Mouse (Mus musculus): ENCODE results near the gene Hmg20b. TPM values are rescaled to one million over a fixed set of nuclear protein-coding genes. Genes with fewer than 3 reads are reported as not detected.
A peak's percentile ranks its signal among the peaks of the same experiment; 100 is the strongest.

The Hmg20b gene
- polyA plus RNA-seq, 1 experiment from 2014 or later, result 36.5 TPM

GRCm38 (mm10) chr10:81320550-81321347 lies 29.5 kb downstream of the Hmg20b start, which contains the start of gene Cactin:
Cactin (plus strand) TSS chr10:81321103.
- peak within 1 kb of the TSS; percentile 79 for H3K4me2 ChIP-seq (ENCODE audit: low read length)
- peaks cover 62% of the 10 kb centered on the region for H3K36me3 ChIP-seq (ENCODE audit: control insufficient read depth, insufficient read depth, low read length)
- H3K27me3 ChIP-seq (ENCODE audit: control insufficient read depth, insufficient read depth, low read length), result no peaks in the 10 kb centered on the region
- peak within 1 kb of the TSS; percentile 76 for H3K9ac ChIP-seq (replicated peaks; ENCODE audit: low read length)
- peak; percentile 100 for DNase-seq
- peak within 1 kb of the TSS; percentile 94 for H3K27ac ChIP-seq (replicated peaks; ENCODE audit: low read depth, low read length)
- peak within 1 kb of the TSS; percentile 93 for H3K4me3 ChIP-seq (replicated peaks; ENCODE audit: low read depth, low read length)
- no peaks in the 10 kb centered on the region for H3K9me3 ChIP-seq (ENCODE audit: control insufficient read depth, low read length)
- peaks cover 15% of the 10 kb centered on the region for H3K4me1 ChIP-seq (ENCODE audit: control insufficient read depth, insufficient read depth, low read length)
- peak; percentile 94 for ATAC-seq (ENCODE audit: low FRiP score, low TSS enrichment)
- WGBS, result under 1% methylated on average over 68 of the region's 68 CpGs

DNA sequence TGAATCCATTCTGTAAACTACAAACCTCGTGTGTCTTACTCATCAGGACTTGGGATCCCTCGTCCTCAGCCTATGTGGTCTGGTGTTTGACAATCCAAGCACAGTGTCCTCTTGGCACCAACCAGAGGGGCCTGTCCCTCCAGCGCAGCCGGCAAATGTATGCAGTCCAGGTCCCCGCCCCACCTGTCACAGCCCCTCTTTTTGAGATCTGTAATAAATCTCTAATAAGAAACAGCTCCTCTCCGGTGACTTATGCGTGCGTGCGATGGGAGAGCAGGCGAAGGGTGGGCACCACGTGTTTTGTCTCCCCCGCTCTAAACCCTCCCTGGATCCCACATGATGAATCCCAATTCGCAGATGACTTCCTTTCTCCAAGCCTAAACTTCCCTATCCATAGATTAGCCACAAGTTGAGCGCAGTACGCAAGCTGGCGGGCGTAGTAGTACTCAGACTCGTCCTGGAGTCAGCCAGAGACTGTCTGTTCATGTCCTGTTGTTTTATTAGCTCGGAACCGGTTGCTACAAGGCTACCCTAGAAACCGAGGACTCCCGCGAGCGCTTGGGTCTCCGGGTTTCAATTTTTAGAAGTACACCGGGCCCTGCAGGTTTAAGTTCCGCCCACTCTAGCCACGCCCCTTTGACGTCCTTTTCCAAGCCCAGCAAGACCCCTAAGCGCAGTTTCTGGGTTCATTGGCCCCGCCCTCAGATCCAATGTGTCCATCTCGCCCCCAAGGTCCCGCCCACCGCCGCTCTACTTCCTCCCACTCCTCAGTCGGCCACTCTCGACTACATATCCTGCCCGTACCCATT lies 30.3 kb downstream of the Hmg20b start:
- ATAC-seq (ENCODE audit: low FRiP score, low TSS enrichment), result no peak
- Histone ChIP-seq H3K4me1 (ENCODE audit: control insufficient read depth, insufficient read depth, low read length) (peaks cover 15% of the 10 kb centered on the region), H3K4me3 (replicated peaks; ENCODE audit: low read depth, low read length) (peak overlapping the region; percentile 93), H3K27ac (replicated peaks; ENCODE audit: low read depth, low read length) (peak overlapping the region; percentile 94), H3K9ac (replicated peaks; ENCODE audit: low read length) (peak overlapping the region; percentile 27; the same call in 1 of the 2 replicates), H3K9me3 (ENCODE audit: control insufficient read depth, low read length) (no peaks in the 10 kb centered on the region), H3K27me3 (ENCODE audit: control insufficient read depth, insufficient read depth, low read length) (no peaks in the 10 kb centered on the region), H3K4me2 (ENCODE audit: low read length) (peak overlapping the region; percentile 79), H3K36me3 (ENCODE audit: control insufficient read depth, insufficient read depth, low read length) (peaks cover 62% of the 10 kb centered on the region)
- peak; percentile 97 for DNase-seq
- 1% methylated on average over 38 of the region's 38 CpGs for WGBS

DNA sequence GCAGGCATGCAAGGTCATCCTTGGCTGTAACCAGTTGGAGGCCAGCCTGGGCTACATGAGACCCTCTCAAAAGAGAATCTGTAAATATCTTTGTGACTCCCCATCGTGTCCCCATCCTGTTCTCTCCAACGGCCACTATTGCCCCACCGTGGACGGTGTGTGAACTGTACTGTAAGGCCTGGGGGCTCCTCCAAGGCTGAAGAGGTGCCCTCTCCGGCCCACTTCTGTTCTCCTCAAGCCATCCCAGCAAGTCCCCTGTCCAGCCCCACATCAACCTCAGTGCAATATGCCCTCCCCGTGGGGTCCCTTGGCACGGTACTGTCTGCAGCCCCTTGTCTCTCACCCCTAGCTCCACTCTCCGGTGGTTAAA lies 31.0 kb downstream of the Hmg20b start:
- peaks cover 62% of the 10 kb centered on the region for H3K36me3 ChIP-seq (ENCODE audit: control insufficient read depth, insufficient read depth, low read length)

DNA sequence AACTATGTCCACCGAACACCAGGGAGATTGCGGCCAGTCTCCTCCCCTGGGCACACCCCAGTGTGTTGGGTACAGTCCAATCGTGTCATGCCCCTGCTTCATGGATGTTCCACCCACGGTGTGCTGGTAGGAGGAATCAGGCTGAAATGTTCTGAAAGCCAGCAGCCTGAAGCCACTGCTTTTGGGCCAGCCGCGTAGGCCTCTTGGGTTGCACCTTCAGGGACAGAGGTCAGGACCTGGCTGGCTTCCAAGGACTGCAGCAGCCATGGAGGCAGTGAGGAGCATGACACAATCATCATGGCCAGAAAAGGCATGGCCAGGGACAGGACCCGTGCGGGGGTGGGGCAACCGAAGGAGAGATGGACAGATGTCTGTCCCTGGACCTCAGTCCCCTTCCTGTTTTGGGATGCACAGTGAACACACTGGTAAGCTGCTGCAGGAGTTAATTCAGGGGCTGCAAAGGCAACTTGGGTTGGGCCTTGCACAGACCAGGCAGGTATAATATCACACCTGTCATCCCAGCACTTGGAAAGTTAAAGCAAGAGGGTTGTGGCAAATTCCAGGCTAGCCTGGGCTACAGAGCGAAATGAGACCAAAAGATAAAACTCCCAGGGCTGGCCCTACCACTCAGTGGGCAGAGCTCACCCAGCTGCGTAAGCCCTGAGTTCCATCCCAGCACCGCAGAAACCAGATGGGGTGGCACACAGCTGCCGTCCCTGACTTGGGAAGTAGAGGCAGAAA lies 31.5 kb downstream of the Hmg20b start:
- Histone ChIP-seq H3K4me1 (ENCODE audit: control insufficient read depth, insufficient read depth, low read length) (peaks cover 15% of the 10 kb centered on the region), H3K36me3 (ENCODE audit: control insufficient read depth, insufficient read depth, low read length) (peaks cover 62% of the 10 kb centered on the region), H3K9ac (replicated peaks; ENCODE audit: low read length) (peak overlapping the region; percentile 27; the same call in 1 of the 2 replicates), H3K4me2 (ENCODE audit: low read length) (peak overlapping the region; percentile 79), H3K27me3 (ENCODE audit: control insufficient read depth, insufficient read depth, low read length) (no peaks in the 10 kb centered on the region), H3K9me3 (ENCODE audit: control insufficient read depth, low read length) (no peaks in the 10 kb centered on the region), H3K27ac (replicated peaks; ENCODE audit: low read depth, low read length) (peak overlapping the region; percentile 94; the same call in 1 of the 2 replicates), H3K4me3 (replicated peaks; ENCODE audit: low read depth, low read length) (no peak overlapping the region)
- 94% methylated on average over 13 of the region's 13 CpGs for WGBS
- DNase-seq (no peak), ATAC-seq (ENCODE audit: low FRiP score, low TSS enrichment) (no peak)

More for the DNA sequence above, 31.0 kb downstream of the Hmg20b start:
- WGBS, result 44% methylated on average over 8 of the region's 8 CpGs
- ATAC-seq (ENCODE audit: low FRiP score, low TSS enrichment) (no peak), DNase-seq (no peak)
- H3K27me3 ChIP-seq (ENCODE audit: control insufficient read depth, insufficient read depth, low read length), result no peaks in the 10 kb centered on the region
- no peaks in the 10 kb centered on the region for H3K9me3 ChIP-seq (ENCODE audit: control insufficient read depth, low read length)
- H3K27ac ChIP-seq (replicated peaks; ENCODE audit: low read depth, low read length), result peak overlapping the region; percentile 94
- H3K9ac ChIP-seq (replicated peaks; ENCODE audit: low read length), result peak overlapping the region; percentile 27; the same call in 1 of the 2 replicates
- peaks cover 15% of the 10 kb centered on the region for H3K4me1 ChIP-seq (ENCODE audit: control insufficient read depth, insufficient read depth, low read length)
- peak overlapping the region; percentile 79 for H3K4me2 ChIP-seq (ENCODE audit: low read length)
- H3K4me3 ChIP-seq (replicated peaks; ENCODE audit: low read depth, low read length), result peak overlapping the region; percentile 93

DNA sequence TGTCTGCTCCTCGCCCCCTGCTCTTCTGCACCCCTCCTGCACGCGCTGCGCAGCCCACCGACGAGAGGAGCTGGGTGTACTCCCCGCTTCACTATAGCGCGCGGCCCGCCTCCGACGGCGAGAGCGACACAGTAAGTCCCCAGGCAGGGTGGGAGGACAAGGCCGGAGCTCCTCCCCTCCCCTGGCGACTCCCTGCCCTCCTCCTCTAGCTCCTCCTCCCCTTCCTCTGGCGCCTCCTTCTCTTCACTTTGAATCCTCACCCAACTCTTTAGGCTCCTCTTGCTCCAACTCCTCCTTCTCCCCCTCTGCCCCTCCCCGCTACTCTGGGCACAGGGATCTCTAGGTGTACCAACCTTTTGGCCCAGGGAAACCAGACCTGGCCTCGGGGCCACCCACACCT lies 33.0 kb downstream of the Hmg20b start:
- Histone ChIP-seq H3K4me2 (ENCODE audit: low read length) (no peak overlapping the region), H3K9me3 (ENCODE audit: control insufficient read depth, low read length) (no peaks in the 10 kb centered on the region), H3K27me3 (ENCODE audit: control insufficient read depth, insufficient read depth, low read length) (no peaks in the 10 kb centered on the region), H3K9ac (replicated peaks; ENCODE audit: low read length) (no peak overlapping the region), H3K27ac (replicated peaks; ENCODE audit: low read depth, low read length) (no peak overlapping the region), H3K4me3 (replicated peaks; ENCODE audit: low read depth, low read length) (no peak overlapping the region), H3K4me1 (ENCODE audit: control insufficient read depth, insufficient read depth, low read length) (peaks cover 15% of the 10 kb centered on the region), H3K36me3 (ENCODE audit: control insufficient read depth, insufficient read depth, low read length) (peaks cover 62% of the 10 kb centered on the region)
- no peak for ATAC-seq (ENCODE audit: low FRiP score, low TSS enrichment)
- DNase-seq, result no peak
- WGBS, result 13% methylated on average over 19 of the region's 20 CpGs

DNA sequence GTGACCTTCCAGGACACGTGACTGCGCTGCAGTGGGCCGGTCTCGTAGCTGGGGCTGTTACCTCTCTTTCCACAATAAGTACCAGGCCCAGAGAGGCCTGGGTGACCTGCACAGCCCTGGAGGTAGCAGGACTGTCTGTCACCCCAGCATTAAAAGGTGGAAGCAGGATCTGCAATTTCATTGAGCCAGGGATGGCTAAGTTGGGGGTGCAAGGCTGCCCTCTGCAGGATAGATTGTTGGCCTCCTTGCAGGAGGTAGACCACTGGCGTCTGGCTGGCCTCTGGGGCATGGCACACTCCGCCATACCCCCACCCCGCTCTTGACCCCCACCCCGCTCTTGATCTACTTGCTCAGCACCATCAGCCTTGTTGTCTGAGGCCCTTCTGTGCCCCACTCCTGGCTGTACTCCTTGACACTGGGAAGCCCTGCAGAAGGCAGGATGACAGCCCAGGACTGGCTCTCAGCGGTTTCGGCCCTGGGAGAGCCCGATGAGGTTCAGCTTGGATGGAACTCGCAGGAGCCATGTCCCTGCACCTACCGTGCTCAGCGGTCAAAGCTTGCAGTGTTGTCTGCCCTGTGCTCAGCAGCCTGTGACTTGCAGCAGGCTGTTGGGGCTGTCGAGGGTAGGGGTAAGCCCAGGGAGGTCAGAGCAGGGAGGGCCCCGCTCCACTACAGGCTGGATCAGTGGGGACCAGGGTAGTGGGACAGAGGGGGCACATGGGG lies 33.8 kb downstream of the Hmg20b start:
- Histone ChIP-seq H3K36me3 (ENCODE audit: control insufficient read depth, insufficient read depth, low read length) (peaks cover 70% of the 10 kb centered on the region), H3K27ac (replicated peaks; ENCODE audit: low read depth, low read length) (no peak overlapping the region), H3K9ac (replicated peaks; ENCODE audit: low read length) (no peak overlapping the region), H3K4me2 (ENCODE audit: low read length) (no peak overlapping the region), H3K4me1 (ENCODE audit: control insufficient read depth, insufficient read depth, low read length) (peaks cover 9% of the 10 kb centered on the region), H3K27me3 (ENCODE audit: control insufficient read depth, insufficient read depth, low read length) (no peaks in the 10 kb centered on the region), H3K4me3 (replicated peaks; ENCODE audit: low read depth, low read length) (no peak overlapping the region), H3K9me3 (ENCODE audit: control insufficient read depth, low read length) (no peaks in the 10 kb centered on the region)
- DNase-seq, result peak; percentile 57
- WGBS, result 35% methylated on average over 16 of the region's 16 CpGs
- ATAC-seq (ENCODE audit: low FRiP score, low TSS enrichment), result no peak

DNA sequence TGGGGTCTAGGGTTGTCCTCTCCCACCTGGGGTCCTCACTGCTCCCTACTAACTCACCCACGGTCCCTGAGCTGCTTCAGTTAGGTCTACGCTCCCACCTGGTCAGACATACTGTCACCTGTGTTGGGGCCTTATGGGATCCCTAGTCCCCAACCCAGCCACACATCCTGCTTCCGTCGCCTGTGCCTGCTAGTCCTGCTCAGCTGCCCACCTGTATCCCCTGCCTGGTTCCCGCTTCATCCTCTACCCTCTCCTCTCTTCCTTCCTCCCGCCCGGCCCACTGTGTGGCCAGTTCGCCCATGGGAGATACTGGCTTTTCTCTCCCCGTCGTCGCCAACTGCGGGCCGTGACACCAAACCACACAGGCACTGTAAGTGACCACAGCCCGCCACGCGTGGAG lies 34.7 kb downstream of the Hmg20b start:
- Histone ChIP-seq H3K4me1 (ENCODE audit: control insufficient read depth, insufficient read depth, low read length) (peaks cover 8% of the 10 kb centered on the region; the same call in 1 of the 2 replicates), H3K4me3 (replicated peaks; ENCODE audit: low read depth, low read length) (no peak overlapping the region)
- 93% methylated on average over 16 of the region's 16 CpGs for WGBS

DNA sequence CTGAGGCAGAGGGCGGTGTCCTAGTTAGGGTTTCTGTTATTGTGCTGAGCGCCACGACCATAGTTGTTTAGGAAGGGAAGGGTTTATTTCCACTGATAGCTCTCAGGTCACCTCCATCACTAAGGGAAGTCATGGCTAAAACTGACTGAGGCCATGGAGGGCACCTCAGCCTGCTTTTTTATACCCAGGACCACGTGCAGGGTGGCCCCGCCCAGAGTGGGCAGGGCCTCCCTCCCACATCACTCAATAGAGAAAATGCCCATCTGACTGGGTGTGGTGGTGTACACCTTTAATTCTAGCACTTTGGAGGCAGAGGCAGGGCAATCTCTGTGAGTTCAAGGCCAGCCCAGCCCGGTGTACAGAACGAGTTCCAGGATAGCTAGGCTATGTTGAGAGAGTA lies 36.1 kb downstream of the Hmg20b start:
- Histone ChIP-seq H3K4me2 (ENCODE audit: low read length) (no peak overlapping the region), H3K9ac (replicated peaks; ENCODE audit: low read length) (no peak overlapping the region), H3K27me3 (ENCODE audit: control insufficient read depth, insufficient read depth, low read length) (no peaks in the 10 kb centered on the region), H3K4me3 (replicated peaks; ENCODE audit: low read depth, low read length) (no peak overlapping the region), H3K9me3 (ENCODE audit: control insufficient read depth, low read length) (no peaks in the 10 kb centered on the region), H3K4me1 (ENCODE audit: control insufficient read depth, insufficient read depth, low read length) (no peaks in the 10 kb centered on the region; the same call in 1 of the 2 replicates), H3K36me3 (ENCODE audit: control insufficient read depth, insufficient read depth, low read length) (peaks cover 93% of the 10 kb centered on the region), H3K27ac (replicated peaks; ENCODE audit: low read depth, low read length) (no peak overlapping the region)
- 84% methylated on average over 7 of the region's 7 CpGs for WGBS
- DNase-seq (no peak), ATAC-seq (ENCODE audit: low FRiP score, low TSS enrichment) (no peak)

More for the DNA sequence above, 34.7 kb downstream of the Hmg20b start:
- Histone ChIP-seq H3K9ac (replicated peaks; ENCODE audit: low read length) (no peak overlapping the region), H3K4me2 (ENCODE audit: low read length) (no peak overlapping the region), H3K27ac (replicated peaks; ENCODE audit: low read depth, low read length) (no peak overlapping the region), H3K9me3 (ENCODE audit: control insufficient read depth, low read length) (no peaks in the 10 kb centered on the region), H3K27me3 (ENCODE audit: control insufficient read depth, insufficient read depth, low read length) (no peaks in the 10 kb centered on the region), H3K36me3 (ENCODE audit: control insufficient read depth, insufficient read depth, low read length) (peaks cover 79% of the 10 kb centered on the region)
- DNase-seq, result no peak
- no peak for ATAC-seq (ENCODE audit: low FRiP score, low TSS enrichment)
